Mouse (Mus musculus) heart, embryonic 13.5 days (tissue): ENCODE measurements at regions not wholly inside any gene's neighbourhood (a gene's known extent, or its start where the extent isn't known, plus 50 kb on each side); places are given as distances from the start of the nearest gene placed in this dataset.

ENCODE experiments used
- ATAC-seq: fragments of 200-750 bp; cut with Nextera tagmentation; 2 replicates; pipeline ENCODE4 v1.8.0; 2017; ENCODE audit warnings: moderate TSS enrichment; ENCODE audit not compliant: insufficient number of reproducible peaks, low FRiP score, low TSS enrichment; ENCODE audit errors: extremely low read depth
- H3K27ac ChIP-seq: fragments of 300-500 bp; sonication (generic); replicated peaks from 2 replicates; pipeline ENCODE4 v1.5.1; 2015; ENCODE audit warnings: moderate library complexity, mild to moderate bottlenecking, inconsistent platforms
- H3K27me3 ChIP-seq: fragments of 300-500 bp; sonication (generic); replicated peaks from 2 replicates; pipeline ENCODE4 v1.6.1; 2015; ENCODE audit warnings: mild to moderate bottlenecking, inconsistent platforms
- H3K36me3 ChIP-seq: fragments of 300-500 bp; sonication (generic); 2 replicates; pipeline ENCODE4 v1.6.1; 2015; ENCODE audit warnings: mild to moderate bottlenecking, inconsistent platforms
- H3K4me1 ChIP-seq: fragments of 300-500 bp; sonication (generic); 2 replicates; pipeline ENCODE4 v1.6.1; 2015; ENCODE audit warnings: inconsistent platforms
- H3K4me2 ChIP-seq: fragments of 300-500 bp; sonication (generic); 2 replicates; pipeline ENCODE4 v1.6.1; 2015; ENCODE audit warnings: inconsistent platforms, mild to moderate bottlenecking, moderate library complexity
- H3K4me3 ChIP-seq: fragments of 300-500 bp; sonication (generic); 2 replicates; pipeline ENCODE4 v1.5.1; 2015; ENCODE audit warnings: moderate library complexity, mild to moderate bottlenecking, inconsistent platforms
- H3K9ac ChIP-seq: fragments of 300-500 bp; sonication (generic); 2 replicates; pipeline ENCODE4 v1.6.1; 2015; ENCODE audit warnings: inconsistent platforms, mild to moderate bottlenecking, moderate library complexity
- H3K9me3 ChIP-seq: fragments of 300-500 bp; sonication (generic); 2 replicates; pipeline ENCODE4 v1.6.1; 2016; ENCODE audit warnings: inconsistent platforms
- WGBS: fragments of 180-500 bp; shearing (Covaris S2); methylation state at CpG from one replicate; pipeline ENCODE4 v1.1.7; 2015; ENCODE audit warnings: mixed read lengths; 5-methylcytosine and 5-hydroxymethylcytosine counted together

- no peak overlapping the region for H3K4me3 ChIP-seq
- H3K4me2 ChIP-seq = no peak overlapping the region
- H3K9me3 ChIP-seq = no peaks in the 10 kb centered on the region
- no peak overlapping the region for H3K27ac ChIP-seq
- no peak overlapping the region for H3K9ac ChIP-seq
- H3K27me3 ChIP-seq = no peaks in the 10 kb centered on the region
- no peaks in the 10 kb centered on the region for H3K4me1 ChIP-seq
- no peak for ATAC-seq
- H3K36me3 ChIP-seq = no peaks in the 10 kb centered on the region
- 82% methylated on average over 1 of the region's 1 CpGs for WGBS
These were observed 648.0 kb upstream of the Nova1 start for GRCm38 (mm10) chr12:47466740-47467139.

- H3K4me3 ChIP-seq = no peak overlapping the region
- WGBS = 69% methylated on average over 5 of the region's 5 CpGs
- no peak overlapping the region for H3K4me2 ChIP-seq
- H3K9me3 ChIP-seq = no peaks in the 10 kb centered on the region
- ATAC-seq = no peak
- no peaks in the 10 kb centered on the region for H3K36me3 ChIP-seq
- no peaks in the 10 kb centered on the region for H3K27me3 ChIP-seq
- H3K9ac ChIP-seq = no peak overlapping the region
- H3K4me1 ChIP-seq = no peaks in the 10 kb centered on the region
- H3K27ac ChIP-seq = no peak overlapping the region
These were observed 647.2 kb upstream of the Nova1 start for GRCm38 (mm10) chr12:47465924-47466323.

- WGBS = 41% methylated on average over 1 of the region's 1 CpGs
- Histone ChIP-seq H3K4me1 (no peaks in the 10 kb centered on the region), H3K4me2 (no peak overlapping the region), H3K27ac (no peak overlapping the region), H3K36me3 (no peaks in the 10 kb centered on the region), H3K9ac (no peak overlapping the region), H3K9me3 (no peaks in the 10 kb centered on the region), H3K4me3 (no peak overlapping the region), H3K27me3 (no peaks in the 10 kb centered on the region)
- ATAC-seq = no peak
These were observed 612.9 kb upstream of the Nova1 start for GRCm38 (mm10) chr12:47431669-47432068.

GRCm38 (mm10) chr12:47412251-47412650 is 593.5 kb upstream of the Nova1 start:
- Histone ChIP-seq H3K9ac (no peak overlapping the region), H3K36me3 (no peaks in the 10 kb centered on the region), H3K4me3 (no peak overlapping the region), H3K9me3 (no peaks in the 10 kb centered on the region), H3K4me1 (no peaks in the 10 kb centered on the region), H3K4me2 (no peak overlapping the region), H3K27me3 (no peaks in the 10 kb centered on the region), H3K27ac (no peak overlapping the region)
- 66% methylated on average over 4 of the region's 4 CpGs for WGBS
- no peak for ATAC-seq

GRCm38 (mm10) chr12:47406563-47406962 is 587.8 kb upstream of the Nova1 start:
- H3K27me3 ChIP-seq = no peaks in the 10 kb centered on the region
- H3K9me3 ChIP-seq = no peaks in the 10 kb centered on the region
- no peaks in the 10 kb centered on the region for H3K4me1 ChIP-seq
- no peak overlapping the region for H3K9ac ChIP-seq
- no peak for ATAC-seq
- H3K27ac ChIP-seq = no peak overlapping the region
- no peak overlapping the region for H3K4me3 ChIP-seq
- H3K36me3 ChIP-seq = no peaks in the 10 kb centered on the region
- 58% methylated on average over 2 of the region's 2 CpGs for WGBS
- no peak overlapping the region for H3K4me2 ChIP-seq

- no peaks in the 10 kb centered on the region for H3K9me3 ChIP-seq
- H3K4me1 ChIP-seq = no peaks in the 10 kb centered on the region
- no peak overlapping the region for H3K9ac ChIP-seq
- ATAC-seq = no peak
- WGBS = 78% methylated on average over 2 of the region's 2 CpGs
- no peaks in the 10 kb centered on the region for H3K27me3 ChIP-seq
- H3K4me2 ChIP-seq = no peak overlapping the region
- no peaks in the 10 kb centered on the region for H3K36me3 ChIP-seq
- H3K27ac ChIP-seq = no peak overlapping the region
- no peak overlapping the region for H3K4me3 ChIP-seq
These were observed 587.4 kb upstream of the Nova1 start for GRCm38 (mm10) chr12:47406131-47406530.

- ATAC-seq = no peak
- H3K9me3 ChIP-seq = no peaks in the 10 kb centered on the region
- H3K4me3 ChIP-seq = no peak overlapping the region
- H3K27me3 ChIP-seq = no peaks in the 10 kb centered on the region
- H3K4me1 ChIP-seq = no peaks in the 10 kb centered on the region
- no peaks in the 10 kb centered on the region for H3K36me3 ChIP-seq
- 79% methylated on average over 1 of the region's 1 CpGs for WGBS
- no peak overlapping the region for H3K4me2 ChIP-seq
- H3K9ac ChIP-seq = no peak overlapping the region
- H3K27ac ChIP-seq = no peak overlapping the region
These were observed 564.5 kb upstream of the Nova1 start for GRCm38 (mm10) chr12:47383225-47383624.

GRCm38 (mm10) chr12:47353269-47353668 is 534.5 kb upstream of the Nova1 start:
- no peak overlapping the region for H3K4me3 ChIP-seq
- H3K36me3 ChIP-seq = no peaks in the 10 kb centered on the region
- H3K4me1 ChIP-seq = no peaks in the 10 kb centered on the region
- no peaks in the 10 kb centered on the region for H3K9me3 ChIP-seq
- H3K27me3 ChIP-seq = no peaks in the 10 kb centered on the region
- no peak overlapping the region for H3K27ac ChIP-seq
- no peak overlapping the region for H3K9ac ChIP-seq
- no peak overlapping the region for H3K4me2 ChIP-seq
- ATAC-seq = no peak
- 47% methylated on average over 2 of the region's 2 CpGs for WGBS

GRCm38 (mm10) chr12:47351229-47351628 is 532.5 kb upstream of the Nova1 start:
- H3K4me3 ChIP-seq = no peak overlapping the region
- no peak for ATAC-seq
- H3K36me3 ChIP-seq = no peaks in the 10 kb centered on the region

GRCm38 (mm10) chr12:47313413-47313812 is 494.7 kb upstream of the Nova1 start:
- H3K27me3 ChIP-seq = no peaks in the 10 kb centered on the region
- H3K4me3 ChIP-seq = no peak overlapping the region
- no peaks in the 10 kb centered on the region for H3K36me3 ChIP-seq
- no peak overlapping the region for H3K27ac ChIP-seq
- ATAC-seq = no peak
- H3K4me2 ChIP-seq = no peak overlapping the region
- H3K4me1 ChIP-seq = no peaks in the 10 kb centered on the region
- 26% methylated on average over 2 of the region's 2 CpGs for WGBS
- no peak overlapping the region for H3K9ac ChIP-seq
- H3K9me3 ChIP-seq = no peaks in the 10 kb centered on the region

More at GRCm38 (mm10) chr12:47351229-47351628, 532.5 kb upstream of the Nova1 start:
- H3K4me1 ChIP-seq = no peaks in the 10 kb centered on the region
- no peaks in the 10 kb centered on the region for H3K27me3 ChIP-seq
- H3K4me2 ChIP-seq = no peak overlapping the region
- WGBS = 83% methylated on average over 1 of the region's 1 CpGs
- no peaks in the 10 kb centered on the region for H3K9me3 ChIP-seq
- no peak overlapping the region for H3K27ac ChIP-seq
- H3K9ac ChIP-seq = no peak overlapping the region

- ATAC-seq = no peak
- Histone ChIP-seq H3K36me3 (no peaks in the 10 kb centered on the region), H3K27me3 (no peaks in the 10 kb centered on the region), H3K4me1 (no peaks in the 10 kb centered on the region), H3K4me3 (no peak overlapping the region), H3K27ac (no peak overlapping the region), H3K4me2 (no peak overlapping the region), H3K9ac (no peak overlapping the region), H3K9me3 (no peaks in the 10 kb centered on the region)
- WGBS = 65% methylated on average over 3 of the region's 3 CpGs
These were observed 457.2 kb upstream of the Nova1 start for GRCm38 (mm10) chr12:47275904-47276303.

GRCm38 (mm10) chr12:47272309-47272708 is 453.6 kb upstream of the Nova1 start:
- WGBS = 61% methylated on average over 2 of the region's 2 CpGs
- Histone ChIP-seq H3K27me3 (no peaks in the 10 kb centered on the region), H3K27ac (no peak overlapping the region), H3K9me3 (no peaks in the 10 kb centered on the region), H3K9ac (no peak overlapping the region), H3K4me3 (no peak overlapping the region), H3K36me3 (no peaks in the 10 kb centered on the region), H3K4me2 (no peak overlapping the region), H3K4me1 (no peaks in the 10 kb centered on the region)
- ATAC-seq = no peak
